Mouse (Mus musculus) embryonic facial prominence, embryonic 11.5 days (tissue): ENCODE results near the gene Hsp90ab1. TPM values are rescaled to one million over a fixed set of nuclear protein-coding genes. Genes with fewer than 3 reads are reported as not detected.

Experiments used
- ATAC-seq: fragments of 200-750 bp; cut with Nextera tagmentation; replicated peaks from 2 replicates; pipeline ENCODE4 v1.8.0; 2017; ENCODE audit warnings: low read depth; ENCODE audit not compliant: insufficient number of reproducible peaks, low FRiP score, low TSS enrichment
- DNase-seq: peaks from one replicate; pipeline ENCODE4 v3.0.0-alpha.2; 2015; ENCODE audit warnings: low spot score
- H3K27ac ChIP-seq: fragments of 300-500 bp; sonication (generic); replicated peaks from 2 replicates; pipeline ENCODE4 v1.5.1; 2014; ENCODE audit warnings: mild to moderate bottlenecking, low read depth, low read length, control low read depth
- H3K27me3 ChIP-seq: fragments of 300-500 bp; sonication (generic); 2 replicates; pipeline ENCODE4 v1.6.1; 2014; ENCODE audit warnings: mild to moderate bottlenecking, low read length, moderate library complexity, mixed read lengths; ENCODE audit not compliant: control insufficient read depth, insufficient read depth
- H3K36me3 ChIP-seq: fragments of 300-500 bp; sonication (generic); replicated peaks from 2 replicates; pipeline ENCODE4 v1.6.1; 2014; ENCODE audit warnings: low read depth, mild to moderate bottlenecking, low read length, moderate library complexity, mixed read lengths; ENCODE audit not compliant: control insufficient read depth, insufficient read depth
- H3K4me1 ChIP-seq: fragments of 300-500 bp; sonication (generic); 2 replicates; pipeline ENCODE4 v1.6.1; 2014; ENCODE audit warnings: low read length, mixed read lengths; ENCODE audit not compliant: control insufficient read depth, insufficient read depth
- H3K4me2 ChIP-seq: fragments of 300-500 bp; sonication (generic); 2 replicates; pipeline ENCODE4 v1.6.1; 2014; ENCODE audit warnings: low read depth, mild to moderate bottlenecking, control low read depth, low read length, moderate library complexity
- H3K4me3 ChIP-seq: fragments of 300-500 bp; sonication (generic); 2 replicates; pipeline ENCODE4 v1.5.1; 2014; ENCODE audit warnings: low read depth, low read length, control low read depth
- H3K9ac ChIP-seq: fragments of 300-500 bp; sonication (generic); replicated peaks from 2 replicates; pipeline ENCODE4 v1.6.1; 2014; ENCODE audit warnings: mild to moderate bottlenecking, control low read depth, low read length
- H3K9me3 ChIP-seq: fragments of 300-500 bp; sonication (generic); replicated peaks from 2 replicates; pipeline ENCODE4 v1.6.1; 2016; ENCODE audit warnings: mild to moderate bottlenecking, low read length, inconsistent platforms, mixed read lengths; ENCODE audit not compliant: control insufficient read depth
- WGBS: fragments of 180-500 bp; shearing (Covaris S2); extraction: QIAGEN DNeasy Blood & Tissue Kit; methylation state at CpG from one replicate; pipeline ENCODE4 v1.1.7; 2014; 5-methylcytosine and 5-hydroxymethylcytosine counted together
- polyA plus RNA-seq: library from polyadenylated mRNA; unstranded; fragments of >200 nt; fragmentation: Nextera tagmentation; extraction: Ambion mirVana; gene quantifications from 2 replicates; pipeline ENCODE4 v1.2.1, GENCODE M21; 2014

The Hsp90ab1 gene
- polyA plus RNA-seq, 1 experiment from 2014 or later = 1,660 TPM

DNA sequence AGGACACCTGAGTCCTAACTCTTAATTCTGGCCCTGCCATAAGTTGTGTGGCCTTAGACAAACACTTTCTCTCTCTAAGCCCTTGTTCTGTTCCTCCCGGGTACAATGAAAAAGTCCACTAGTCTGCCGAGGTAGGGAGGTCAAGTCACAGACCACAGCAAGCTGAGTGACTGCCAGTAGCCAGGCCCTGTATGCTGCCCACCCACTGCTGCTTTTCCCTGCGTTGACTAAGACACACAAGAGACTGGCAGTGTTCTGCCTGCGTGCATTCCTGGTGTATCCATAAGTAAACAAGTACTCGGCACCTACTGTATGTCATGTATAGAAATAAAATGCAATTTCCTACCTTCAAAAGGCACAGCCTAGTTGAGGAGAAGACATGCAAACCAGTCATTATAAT, 22.8 kb downstream of the Hsp90ab1 start:
- no peaks in the 10 kb centered on the region; the same call in 1 of the 2 replicates for H3K36me3 ChIP-seq
- peak overlapping the region; percentile 93; the same call in 1 of the 2 replicates for H3K4me3 ChIP-seq
- peak overlapping the region; percentile 88 for H3K4me2 ChIP-seq
- peak overlapping the region; percentile 93 for H3K9ac ChIP-seq
- DNase-seq = no peak
- ATAC-seq = no peak
- no peaks in the 10 kb centered on the region for H3K9me3 ChIP-seq
- 31% methylated on average over 5 of the region's 5 CpGs for WGBS
- peaks cover 25% of the 10 kb centered on the region for H3K27me3 ChIP-seq
- no peak overlapping the region for H3K27ac ChIP-seq
- peaks cover 4% of the 10 kb centered on the region for H3K4me1 ChIP-seq

DNA sequence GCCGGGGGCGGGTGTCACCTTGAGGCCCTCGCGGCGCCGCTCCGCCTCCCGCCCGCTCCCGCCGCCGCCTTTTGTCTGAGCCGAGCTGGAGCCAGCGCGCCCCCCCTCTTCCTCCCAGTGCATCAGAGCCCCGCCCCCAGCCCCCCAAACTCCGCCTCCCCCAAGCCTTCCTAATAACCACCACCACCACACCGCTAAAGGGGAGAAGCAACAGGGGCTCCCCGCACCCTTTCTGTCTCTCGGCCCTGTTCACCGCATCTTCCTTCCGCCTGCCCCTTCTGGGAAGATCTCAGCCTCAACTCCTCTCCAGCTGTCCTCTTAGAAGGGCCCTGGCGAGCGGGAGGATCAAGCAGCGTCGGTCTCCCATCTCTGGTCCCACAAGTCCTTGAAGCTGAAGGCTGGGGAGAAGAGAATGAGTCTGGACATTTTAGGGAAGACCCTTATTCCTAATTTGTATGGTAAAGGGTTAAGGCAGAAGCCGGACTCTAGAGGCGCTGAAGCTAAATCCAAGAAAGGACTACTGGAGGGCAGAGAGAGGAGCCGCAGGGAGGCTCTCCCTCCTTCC, 23.4 kb downstream of the Hsp90ab1 start, which contains the start of gene Tmem151b:
TSS of gene Tmem151b (minus strand) at position 61 of the 565 bp plus-strand sequence.
- H3K27ac ChIP-seq = peak within 1 kb of the TSS; percentile 86
- 0% methylated on average over 18 of the region's 29 CpGs for WGBS
- peaks cover 8% of the 10 kb centered on the region for H3K4me1 ChIP-seq
- no peaks in the 10 kb centered on the region; the same call in 1 of the 2 replicates for H3K36me3 ChIP-seq
- H3K9ac ChIP-seq = peak within 1 kb of the TSS; percentile 93
- DNase-seq (peak; percentile 84), ATAC-seq (no peak; the same call in 1 of the 2 replicates)
- peaks cover 31% of the 10 kb centered on the region for H3K27me3 ChIP-seq
- H3K4me2 ChIP-seq = peak within 1 kb of the TSS; percentile 88
- peak within 1 kb of the TSS; percentile 93 for H3K4me3 ChIP-seq
- no peaks in the 10 kb centered on the region for H3K9me3 ChIP-seq

DNA sequence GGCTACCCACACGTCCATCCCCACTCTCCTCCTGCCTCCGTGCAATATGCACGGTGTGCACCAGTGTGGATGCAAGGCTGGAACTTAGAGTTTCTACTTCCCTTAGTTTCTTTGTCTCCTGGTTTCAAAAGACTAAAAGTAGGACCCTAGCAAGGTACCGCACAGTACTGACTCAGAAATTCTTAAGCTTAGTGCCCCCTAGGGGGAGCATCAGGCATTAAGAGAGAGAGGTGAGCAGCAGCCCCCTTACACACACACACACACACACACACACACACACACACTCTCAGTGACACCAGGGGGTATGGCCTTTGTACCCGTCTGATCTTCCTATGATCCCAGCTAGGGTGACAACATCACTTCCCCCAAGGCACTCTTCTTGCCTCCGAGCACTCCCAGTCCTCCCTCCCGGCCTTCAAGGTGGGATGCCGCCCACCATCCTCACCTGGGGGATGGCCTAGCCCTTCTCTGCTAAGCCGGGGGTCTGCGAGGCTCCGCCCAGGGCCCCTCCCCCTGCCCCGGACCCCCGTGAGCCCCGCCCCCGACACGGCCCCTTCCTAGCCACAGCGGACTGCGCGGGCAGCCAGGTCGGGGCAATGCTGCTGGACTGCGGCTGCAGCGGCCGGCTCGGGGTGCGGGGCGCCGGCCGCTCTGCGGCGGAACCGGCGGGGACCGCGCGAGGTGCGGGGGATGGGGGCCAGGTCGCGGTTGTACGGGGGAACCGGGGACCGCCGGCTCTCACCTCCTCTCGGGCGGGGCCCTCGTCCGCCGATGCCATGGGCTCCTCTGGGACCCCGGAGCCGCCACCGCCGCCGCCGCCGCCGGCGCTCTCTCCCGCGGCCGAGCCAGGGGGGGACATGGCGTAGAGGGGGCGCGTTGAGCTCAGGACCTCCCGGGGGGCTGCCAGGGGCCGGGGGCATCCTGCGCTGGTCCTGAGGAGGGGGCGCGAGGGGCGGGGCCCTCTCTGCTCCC, 24.2 kb downstream of the Hsp90ab1 start:
- Histone ChIP-seq H3K4me2 (peak overlapping the region; percentile 88), H3K9me3 (no peaks in the 10 kb centered on the region), H3K27me3 (peaks cover 40% of the 10 kb centered on the region), H3K4me1 (peaks cover 8% of the 10 kb centered on the region), H3K27ac (peak overlapping the region; percentile 86), H3K9ac (peak overlapping the region; percentile 93), H3K36me3 (no peaks in the 10 kb centered on the region; the same call in none of the 2 replicates), H3K4me3 (peak overlapping the region; percentile 93)
- DNase-seq = peak; percentile 74
- ATAC-seq = peak; percentile 37
- 3% methylated on average over 44 of the region's 68 CpGs for WGBS

DNA sequence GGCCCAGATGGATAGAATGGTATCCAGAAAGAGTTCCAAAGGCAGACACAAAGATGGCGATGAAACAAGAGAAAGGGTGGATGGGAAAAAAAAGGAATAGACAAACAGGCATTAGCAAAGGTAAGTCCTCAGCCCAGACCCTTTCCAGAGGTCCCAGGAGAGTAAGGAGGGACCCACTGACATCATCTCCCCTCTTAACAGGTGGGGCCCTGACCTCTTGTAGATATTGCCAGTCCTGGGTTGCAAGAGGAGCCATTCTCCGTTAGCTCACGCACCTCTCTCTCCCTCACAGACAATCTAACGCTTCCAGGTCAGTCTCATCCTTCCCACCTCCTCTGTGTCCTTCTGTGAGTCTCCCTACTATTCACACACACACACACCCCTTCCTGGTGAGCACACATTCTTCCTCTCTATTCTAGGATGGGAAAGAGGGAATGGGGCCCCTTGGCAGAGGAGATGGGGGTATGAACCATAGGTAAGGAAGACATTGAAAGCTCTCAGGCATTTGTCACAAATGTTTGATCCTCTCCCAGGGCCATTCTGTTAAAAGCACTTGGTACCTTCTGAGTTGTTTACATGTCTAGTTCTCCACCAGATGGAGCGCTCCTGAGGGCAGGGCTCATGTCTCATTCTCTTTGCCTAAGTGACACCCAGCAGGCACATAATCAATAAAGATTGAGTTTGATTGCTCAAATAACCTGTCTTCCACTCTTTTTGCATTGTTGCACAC, 25.4 kb downstream of the Hsp90ab1 start:
- H3K36me3 ChIP-seq = no peaks in the 10 kb centered on the region; the same call in none of the 2 replicates
- no peak overlapping the region for H3K27ac ChIP-seq
- H3K9ac ChIP-seq = no peak overlapping the region
- no peaks in the 10 kb centered on the region for H3K9me3 ChIP-seq
- H3K4me1 ChIP-seq = peaks cover 8% of the 10 kb centered on the region
- 82% methylated on average over 5 of the region's 5 CpGs for WGBS
- no peak overlapping the region for H3K4me3 ChIP-seq
- ATAC-seq (no peak), DNase-seq (no peak)
- no peak overlapping the region for H3K4me2 ChIP-seq
- H3K27me3 ChIP-seq = peaks cover 49% of the 10 kb centered on the region

DNA sequence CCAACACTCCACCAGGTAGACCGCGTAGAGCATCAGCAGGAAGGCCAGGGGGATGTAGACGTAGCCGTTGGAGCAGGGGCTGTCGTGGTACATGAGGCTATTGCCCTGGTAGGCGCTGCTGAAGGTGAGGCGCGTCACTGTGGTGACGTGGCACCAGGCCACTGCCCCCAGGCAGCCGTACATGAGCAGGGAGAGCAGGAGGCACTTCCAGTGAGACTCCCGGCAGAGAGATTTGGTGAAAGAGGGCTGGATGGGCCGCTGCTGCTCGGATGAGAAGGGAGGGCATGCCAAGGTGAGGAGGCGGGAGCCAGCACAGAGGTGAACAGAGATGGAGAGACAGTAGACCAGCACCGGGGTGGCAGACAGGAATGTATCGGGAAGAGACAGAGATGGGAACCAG, 26.1 kb downstream of the Hsp90ab1 start:
- Histone ChIP-seq H3K27me3 (peaks cover 49% of the 10 kb centered on the region), H3K4me3 (no peak overlapping the region), H3K4me1 (peaks cover 8% of the 10 kb centered on the region), H3K27ac (no peak overlapping the region), H3K9ac (no peak overlapping the region), H3K36me3 (no peaks in the 10 kb centered on the region; the same call in none of the 2 replicates), H3K9me3 (no peaks in the 10 kb centered on the region), H3K4me2 (no peak overlapping the region)
- DNase-seq (no peak), ATAC-seq (no peak)
- WGBS = 72% methylated on average over 16 of the region's 16 CpGs

DNA sequence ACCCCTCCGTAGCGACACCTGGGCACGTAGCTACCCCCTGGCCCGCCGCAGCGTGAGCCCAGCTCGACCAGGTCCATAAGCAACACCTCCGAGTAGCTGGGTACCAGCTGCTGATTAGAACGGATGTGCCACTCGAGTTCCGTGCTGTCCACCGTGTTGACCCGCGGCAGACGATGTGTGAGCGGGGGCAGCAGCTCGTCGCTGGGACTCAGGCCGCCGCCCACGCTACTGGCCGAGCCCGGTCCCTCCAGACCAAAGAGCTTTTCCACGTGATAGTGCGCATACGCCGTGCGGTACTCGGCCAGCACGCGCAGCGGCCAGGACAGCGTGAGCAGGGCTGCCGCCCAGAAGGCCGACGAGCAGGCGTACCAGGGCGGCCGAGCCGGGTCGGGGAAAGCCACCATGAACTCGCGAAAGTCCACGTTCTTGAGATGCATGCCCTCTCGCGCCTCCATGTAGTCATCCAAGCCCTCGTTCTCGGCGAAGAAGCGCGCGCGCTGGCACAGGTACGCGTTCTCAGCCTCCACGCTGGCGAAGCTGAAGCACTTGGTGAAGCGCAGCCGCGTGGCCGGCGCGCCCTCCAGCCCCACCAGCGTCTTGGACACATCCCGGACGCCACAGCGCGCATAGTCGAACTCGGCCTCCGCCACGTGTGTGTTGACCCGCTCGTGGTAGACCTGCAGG, 27.7 kb downstream of the Hsp90ab1 start:
- 4% methylated on average over 74 of the region's 74 CpGs for WGBS
- Histone ChIP-seq H3K27ac (no peak overlapping the region), H3K4me3 (peak overlapping the region; percentile 2; the same call in 1 of the 2 replicates), H3K36me3 (no peaks in the 10 kb centered on the region; the same call in none of the 2 replicates), H3K4me1 (peaks cover 8% of the 10 kb centered on the region), H3K4me2 (peak overlapping the region; percentile 27), H3K9ac (no peak overlapping the region), H3K27me3 (peaks cover 49% of the 10 kb centered on the region), H3K9me3 (no peaks in the 10 kb centered on the region)
- DNase-seq = peak; percentile 35
- ATAC-seq = no peak

DNA sequence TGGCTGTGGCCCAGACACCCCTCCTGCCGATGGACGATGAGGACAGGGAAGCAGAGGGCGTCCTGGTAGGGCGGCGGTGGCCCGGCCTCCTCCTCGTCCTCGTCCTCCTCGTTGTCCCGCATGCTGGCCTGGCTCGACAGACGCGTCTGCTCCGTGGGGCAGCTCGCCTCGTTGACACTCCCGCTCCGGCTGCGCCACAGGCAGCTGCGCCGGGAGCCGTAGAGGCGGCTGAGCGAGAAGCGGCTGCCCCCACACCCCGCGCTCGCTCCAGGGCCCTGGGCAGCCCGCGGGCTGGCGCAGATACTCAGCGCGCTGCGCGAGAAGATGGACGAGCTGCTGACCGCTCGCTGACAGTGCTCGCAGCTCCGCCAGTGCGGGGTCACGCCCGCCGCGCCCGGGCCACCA, 28.2 kb downstream of the Hsp90ab1 start:
- Histone ChIP-seq H3K4me3 (peak overlapping the region; percentile 2; the same call in 1 of the 2 replicates), H3K9me3 (no peaks in the 10 kb centered on the region), H3K27ac (no peak overlapping the region), H3K9ac (no peak overlapping the region), H3K4me1 (peaks cover 8% of the 10 kb centered on the region), H3K36me3 (no peaks in the 10 kb centered on the region; the same call in none of the 2 replicates), H3K27me3 (peaks cover 49% of the 10 kb centered on the region), H3K4me2 (peak overlapping the region; percentile 27)
- WGBS = 3% methylated on average over 44 of the region's 46 CpGs
- no peak for ATAC-seq
- DNase-seq = no peak
